Mouse (Mus musculus) liver, embryonic 16.5 days (tissue): ENCODE data around the gene Pck1. TPM values are rescaled to one million over a fixed set of nuclear protein-coding genes. Genes with fewer than 3 reads are reported as not detected.

Source experiments
- ATAC-seq: fragments of 200-750 bp; cut with Nextera tagmentation; 2 replicates; pipeline ENCODE4 v1.8.0; 2017; ENCODE audit warnings: low read depth, mild to moderate bottlenecking, moderate number of reproducible peaks, moderate library complexity
- H3K27ac ChIP-seq: fragments of 300-500 bp; sonication (generic); 2 replicates; pipeline ENCODE4 v1.5.1; 2014; ENCODE audit warnings: mild to moderate bottlenecking, low read length
- H3K27me3 ChIP-seq: fragments of 300-500 bp; sonication (generic); 2 replicates; pipeline ENCODE4 v1.6.1; 2014; ENCODE audit warnings: low read depth, low read length, mixed read lengths; ENCODE audit not compliant: control insufficient read depth, insufficient read depth
- H3K36me3 ChIP-seq: fragments of 300-500 bp; sonication (generic); 2 replicates; pipeline ENCODE4 v1.6.1; 2014; ENCODE audit warnings: mild to moderate bottlenecking; ENCODE audit not compliant: control insufficient read depth, insufficient read depth
- H3K4me1 ChIP-seq: fragments of 300-500 bp; sonication (generic); 2 replicates; pipeline ENCODE4 v1.6.1; 2014; ENCODE audit warnings: low read depth, low read length, mixed read lengths; ENCODE audit not compliant: control insufficient read depth
- H3K4me2 ChIP-seq: fragments of 300-500 bp; sonication (generic); 2 replicates; pipeline ENCODE4 v1.6.1; 2014; ENCODE audit warnings: low read depth, low read length, mixed read lengths
- H3K4me3 ChIP-seq: fragments of 300-500 bp; sonication (generic); 2 replicates; pipeline ENCODE4 v1.5.1; 2014; ENCODE audit warnings: low read depth, mild to moderate bottlenecking, low read length
- H3K9ac ChIP-seq: fragments of 300-500 bp; sonication (generic); 2 replicates; pipeline ENCODE4 v1.6.1; 2014; ENCODE audit warnings: low read depth, low read length
- H3K9me3 ChIP-seq: fragments of 300-500 bp; sonication (generic); replicated peaks from 2 replicates; pipeline ENCODE4 v1.6.1; 2016; ENCODE audit warnings: low read length; ENCODE audit not compliant: control insufficient read depth
- WGBS: fragments of 180-500 bp; shearing (Covaris S2); extraction: QIAGEN DNeasy Blood & Tissue Kit; methylation state at CpG from one replicate; pipeline ENCODE4 v1.1.7; 2014; ENCODE audit not compliant: insufficient replicate concordance; 5-methylcytosine and 5-hydroxymethylcytosine counted together
- polyA plus RNA-seq: library from polyadenylated mRNA; unstranded; fragments of >200 nt; fragmentation: Nextera tagmentation; extraction: Ambion mirVana; gene quantifications from 2 replicates; pipeline ENCODE4 v1.2.1, GENCODE M21; 2015

The Pck1 gene
- polyA plus RNA-seq, 1 experiment from 2014 or later = 0.80 TPM

GRCm38 (mm10) chr2:173173521-173174511 lies 21.0 kb downstream of the Pck1 start:
- Histone ChIP-seq H3K4me2 (peak overlapping the region; percentile 25), H3K9ac (no peak overlapping the region), H3K4me3 (no peak overlapping the region), H3K9me3 (0 out of 2 replicates have a peak, but pooled peaks cover 2% of the 10 kb centered on the region), H3K4me1 (peaks cover 6% of the 10 kb centered on the region; the same call in 1 of the 2 replicates), H3K36me3 (no peaks in the 10 kb centered on the region), H3K27ac (peak overlapping the region; percentile 37; the same call in 1 of the 2 replicates), H3K27me3 (peaks cover 9% of the 10 kb centered on the region)
- WGBS = 9% methylated on average over 21 of the region's 22 CpGs
- peak; percentile 80 for ATAC-seq

- peaks cover 9% of the 10 kb centered on the region for H3K27me3 ChIP-seq
- H3K27ac ChIP-seq = no peak overlapping the region
- H3K9ac ChIP-seq = no peak overlapping the region
- peaks cover 6% of the 10 kb centered on the region; the same call in 1 of the 2 replicates for H3K4me1 ChIP-seq
- no peak; the same call in 1 of the 2 replicates for ATAC-seq
- 0 out of 2 replicates have a peak, but pooled peaks cover 2% of the 10 kb centered on the region for H3K9me3 ChIP-seq
- no peaks in the 10 kb centered on the region for H3K36me3 ChIP-seq
- no peak overlapping the region for H3K4me3 ChIP-seq
- no peak overlapping the region for H3K4me2 ChIP-seq
- 11% methylated on average over 1 of the region's 1 CpGs for WGBS
These were observed 21.7 kb downstream of the Pck1 start for GRCm38 (mm10) chr2:173174569-173174968.

GRCm38 (mm10) chr2:173175703-173176102 lies 22.9 kb downstream of the Pck1 start:
- H3K27me3 ChIP-seq = peaks cover 9% of the 10 kb centered on the region
- no peak overlapping the region for H3K27ac ChIP-seq
- WGBS = 76% methylated on average over 5 of the region's 5 CpGs
- no peak overlapping the region for H3K4me2 ChIP-seq
- peaks cover 6% of the 10 kb centered on the region; the same call in 1 of the 2 replicates for H3K4me1 ChIP-seq
- H3K36me3 ChIP-seq = no peaks in the 10 kb centered on the region
- 0 out of 2 replicates have a peak, but pooled peaks cover 2% of the 10 kb centered on the region for H3K9me3 ChIP-seq
- no peak overlapping the region for H3K4me3 ChIP-seq
- H3K9ac ChIP-seq = no peak overlapping the region
- no peak for ATAC-seq

- Histone ChIP-seq H3K4me2 (no peak overlapping the region), H3K27me3 (no peaks in the 10 kb centered on the region), H3K27ac (no peak overlapping the region), H3K36me3 (no peaks in the 10 kb centered on the region), H3K9me3 (0 out of 2 replicates have a peak, but pooled peaks cover 2% of the 10 kb centered on the region), H3K4me1 (peaks cover 2% of the 10 kb centered on the region; the same call in 1 of the 2 replicates), H3K9ac (no peak overlapping the region), H3K4me3 (no peak overlapping the region)
- ATAC-seq = no peak
- 26% methylated on average over 5 of the region's 5 CpGs for WGBS
These were observed 24.6 kb downstream of the Pck1 start for GRCm38 (mm10) chr2:173177481-173177880.

- Histone ChIP-seq H3K27ac (no peak overlapping the region), H3K9me3 (0 out of 2 replicates have a peak, but pooled peaks cover 2% of the 10 kb centered on the region), H3K4me1 (peaks cover 2% of the 10 kb centered on the region; the same call in 1 of the 2 replicates), H3K9ac (no peak overlapping the region), H3K36me3 (no peaks in the 10 kb centered on the region), H3K27me3 (no peaks in the 10 kb centered on the region), H3K4me3 (no peak overlapping the region), H3K4me2 (no peak overlapping the region)
- 62% methylated on average over 8 of the region's 8 CpGs for WGBS
- no peak for ATAC-seq
These were observed 25.1 kb downstream of the Pck1 start for GRCm38 (mm10) chr2:173177951-173178350.

GRCm38 (mm10) chr2:173179046-173179445 lies 26.2 kb downstream of the Pck1 start:
- Histone ChIP-seq H3K27ac (no peak overlapping the region), H3K36me3 (no peaks in the 10 kb centered on the region), H3K4me1 (no peaks in the 10 kb centered on the region; the same call in 1 of the 2 replicates), H3K4me2 (no peak overlapping the region), H3K27me3 (no peaks in the 10 kb centered on the region), H3K4me3 (no peak overlapping the region), H3K9ac (no peak overlapping the region), H3K9me3 (0 out of 2 replicates have a peak, but pooled peaks cover 2% of the 10 kb centered on the region)
- WGBS = 49% methylated on average over 7 of the region's 7 CpGs
- ATAC-seq = no peak

GRCm38 (mm10) chr2:173180026-173180425 lies 27.2 kb downstream of the Pck1 start:
- Histone ChIP-seq H3K4me3 (no peak overlapping the region), H3K9me3 (0 out of 2 replicates have a peak, but pooled peaks cover 2% of the 10 kb centered on the region), H3K4me1 (no peaks in the 10 kb centered on the region), H3K9ac (no peak overlapping the region), H3K4me2 (no peak overlapping the region), H3K27me3 (0 out of 2 replicates have a peak, but pooled peaks cover 2% of the 10 kb centered on the region), H3K36me3 (no peaks in the 10 kb centered on the region), H3K27ac (no peak overlapping the region)
- 43% methylated on average over 4 of the region's 4 CpGs for WGBS
- no peak for ATAC-seq

- no peaks in the 10 kb centered on the region for H3K4me1 ChIP-seq
- ATAC-seq = no peak
- H3K27me3 ChIP-seq = 0 out of 2 replicates have a peak, but pooled peaks cover 2% of the 10 kb centered on the region
- H3K4me2 ChIP-seq = no peak overlapping the region
- H3K36me3 ChIP-seq = no peaks in the 10 kb centered on the region
- H3K9me3 ChIP-seq = no peaks in the 10 kb centered on the region
- no peak overlapping the region for H3K9ac ChIP-seq
- H3K4me3 ChIP-seq = no peak overlapping the region
- no peak overlapping the region for H3K27ac ChIP-seq
- 58% methylated on average over 11 of the region's 11 CpGs for WGBS
These were observed 28.0 kb downstream of the Pck1 start for GRCm38 (mm10) chr2:173180721-173181388.
